Mouse (Mus musculus): Measurements from ENCODE around the gene Igsf11.
A peak's percentile ranks its signal among the peaks of the same experiment; 100 is the strongest.

The Igsf11 gene

DNA sequence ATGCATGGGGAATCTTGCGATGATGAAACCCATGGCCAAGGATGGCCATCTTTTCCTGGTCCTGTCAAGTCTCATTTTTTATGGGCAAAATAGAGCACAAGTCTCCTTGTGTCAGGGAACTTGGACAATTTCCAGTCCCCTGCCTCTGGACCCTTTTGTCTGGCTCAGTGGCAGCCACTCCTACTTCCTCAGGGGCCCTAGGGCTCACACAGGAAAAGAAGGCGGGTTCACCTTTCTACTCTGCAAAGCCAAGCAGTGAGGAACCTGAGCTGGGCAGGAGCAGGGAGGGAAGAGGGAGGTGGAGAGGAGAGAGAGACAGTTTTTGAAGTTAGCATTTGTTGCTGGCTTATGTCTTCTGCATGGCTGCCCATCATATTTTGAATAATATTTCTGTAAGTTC is 93.9 kb downstream of the Igsf11 start:
- no peak for DNase-seq

DNA sequence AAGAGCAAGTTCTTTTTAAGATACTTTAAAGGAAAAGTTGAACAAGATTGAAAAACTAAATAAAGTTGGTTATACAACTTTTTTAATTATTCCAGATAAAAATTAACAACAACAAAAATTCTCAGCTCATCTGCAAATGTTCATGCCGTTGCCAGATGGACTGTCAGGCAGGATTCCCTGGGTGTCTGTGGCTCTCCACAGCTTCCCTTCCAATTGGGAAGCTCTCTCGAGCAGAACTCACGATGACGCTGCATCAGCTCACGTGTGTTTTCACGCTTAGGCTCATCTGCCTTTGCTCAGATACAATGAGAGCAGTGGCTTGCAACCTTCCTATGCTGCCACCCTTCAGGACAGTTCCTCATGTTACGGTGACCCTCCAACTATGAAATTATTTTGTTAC is 101.2 kb downstream of the Igsf11 start:
- DNase-seq: no peak

DNA sequence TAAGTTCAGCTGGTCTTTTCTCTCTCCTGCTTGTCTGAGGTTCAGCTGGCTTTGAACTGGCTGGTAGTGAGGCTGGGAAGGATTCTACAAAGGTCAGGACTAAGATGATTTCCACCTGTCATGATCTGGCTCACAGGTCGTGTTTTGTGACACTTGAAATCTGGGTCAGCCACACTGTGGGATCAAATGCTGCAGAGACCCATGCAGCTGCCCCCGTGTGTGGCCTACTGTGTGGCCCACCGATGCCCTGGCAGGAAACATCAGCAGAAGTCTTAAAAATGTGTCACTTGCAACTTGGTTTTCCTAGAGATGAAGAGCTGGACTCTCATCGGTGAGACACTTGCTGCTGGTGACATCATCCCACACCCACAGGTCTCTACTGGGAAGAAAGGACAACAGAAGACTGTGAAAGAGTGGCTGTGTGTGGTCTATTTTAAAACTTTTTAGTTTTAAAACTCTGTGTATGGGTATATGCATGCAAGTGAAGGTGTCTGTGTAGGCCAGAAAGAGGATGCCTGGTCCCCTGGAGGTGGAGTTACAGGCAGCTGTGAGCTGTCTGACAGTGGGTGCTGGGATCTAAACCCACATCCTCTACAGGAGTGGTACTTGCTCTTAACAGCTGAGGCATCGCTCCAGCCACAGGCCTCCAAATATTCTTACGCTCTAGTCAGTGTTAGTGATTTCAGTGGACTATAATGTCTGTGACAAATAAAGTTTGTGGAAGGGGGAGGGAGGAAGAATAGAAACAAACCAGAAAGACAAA is 106.2 kb downstream of the Igsf11 start:
- no peak for DNase-seq

DNA sequence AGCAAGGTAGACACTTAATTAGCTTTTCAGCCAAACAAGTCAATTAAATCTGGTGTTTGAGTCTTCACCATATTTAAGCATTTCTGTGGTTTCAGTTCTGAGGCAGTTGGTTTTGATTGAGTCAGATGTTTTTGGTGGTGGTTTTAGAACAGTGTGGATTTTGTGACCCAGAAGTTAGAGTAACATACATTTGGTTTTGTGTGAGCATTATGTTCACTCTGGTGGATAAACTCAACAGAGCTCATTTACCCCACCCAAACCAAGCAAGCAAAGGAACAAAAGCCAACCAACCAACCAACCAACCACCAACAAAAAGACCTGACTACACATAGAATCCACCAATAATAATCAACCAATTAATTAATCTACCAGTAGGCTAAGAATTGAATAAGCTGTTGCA is 106.8 kb downstream of the Igsf11 start:
- no peak for DNase-seq

DNA sequence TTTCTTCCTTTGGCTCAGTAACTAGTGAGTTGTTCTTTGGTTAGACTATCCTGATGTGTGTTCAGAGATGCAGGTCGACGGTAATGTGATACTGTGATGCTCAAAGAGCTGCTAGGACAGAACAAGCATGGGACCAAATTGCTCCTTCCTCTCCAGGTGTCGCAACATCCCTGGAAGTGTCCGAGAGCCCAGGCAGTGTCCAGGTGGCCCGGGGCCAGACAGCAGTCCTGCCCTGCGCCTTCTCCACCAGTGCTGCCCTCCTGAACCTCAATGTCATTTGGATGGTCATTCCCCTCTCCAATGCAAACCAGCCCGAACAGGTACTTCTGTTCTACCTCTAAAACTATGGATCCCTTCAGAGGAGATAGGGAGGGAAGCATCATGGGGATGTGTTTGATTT is 114.5 kb downstream of the Igsf11 start:
- DNase-seq: no peak

DNA sequence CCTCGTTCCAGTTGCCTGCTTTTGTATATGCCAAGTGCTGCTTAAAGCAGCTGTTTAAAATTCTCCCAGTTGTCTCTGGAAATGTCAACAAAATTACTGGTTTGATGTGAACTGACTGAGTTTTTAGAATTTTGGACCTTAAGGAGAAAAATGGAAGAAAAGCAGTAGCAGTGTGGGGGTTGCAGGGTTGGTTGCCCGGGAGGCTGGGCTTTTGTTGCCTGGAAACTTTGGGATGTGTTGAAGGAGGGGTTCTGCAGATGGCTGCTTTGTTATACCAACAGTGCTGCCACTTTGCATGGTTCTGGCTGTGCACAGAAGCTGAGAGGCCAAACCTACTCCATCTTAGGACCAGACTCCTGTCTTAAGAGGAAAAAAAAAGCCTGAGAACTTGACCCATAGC is 127.0 kb downstream of the Igsf11 start:
- DNase-seq: no peak

DNA sequence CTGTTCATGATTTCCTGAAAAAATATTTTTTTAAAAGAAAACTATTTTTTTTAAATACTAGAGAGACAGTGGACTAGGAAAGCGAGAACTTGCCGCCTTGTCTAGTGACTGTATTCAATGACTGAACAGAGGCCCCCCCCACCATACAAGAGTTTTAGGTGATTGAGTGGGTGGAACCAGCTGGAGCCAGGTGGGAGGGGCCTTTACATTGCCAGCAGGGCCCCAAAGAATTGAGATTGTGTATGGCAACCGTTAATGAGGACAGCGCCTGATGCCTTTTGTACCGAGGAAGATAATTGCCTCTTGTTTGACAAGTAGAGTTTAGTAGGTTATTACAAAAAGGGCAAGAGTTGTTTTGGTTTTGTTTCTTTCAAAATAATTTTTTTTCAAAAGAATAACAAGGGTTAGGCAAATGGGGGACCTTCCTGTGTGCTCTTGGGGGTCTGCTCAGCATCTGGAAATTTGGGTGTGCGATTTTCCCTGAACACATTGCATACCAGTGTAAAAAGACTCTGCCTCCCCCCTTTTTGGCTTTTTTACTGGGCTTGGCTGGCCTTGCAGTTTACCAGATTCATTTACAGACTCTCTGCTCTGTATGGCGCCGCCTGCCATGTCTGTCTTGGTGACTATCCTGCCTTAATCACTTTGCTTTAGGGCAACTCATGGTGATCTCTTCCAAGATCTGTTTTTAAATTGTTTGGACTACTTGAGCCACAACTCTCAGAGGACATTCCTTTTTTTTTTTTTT is 133.7 kb downstream of the Igsf11 start:
- no peak for DNase-seq

DNA sequence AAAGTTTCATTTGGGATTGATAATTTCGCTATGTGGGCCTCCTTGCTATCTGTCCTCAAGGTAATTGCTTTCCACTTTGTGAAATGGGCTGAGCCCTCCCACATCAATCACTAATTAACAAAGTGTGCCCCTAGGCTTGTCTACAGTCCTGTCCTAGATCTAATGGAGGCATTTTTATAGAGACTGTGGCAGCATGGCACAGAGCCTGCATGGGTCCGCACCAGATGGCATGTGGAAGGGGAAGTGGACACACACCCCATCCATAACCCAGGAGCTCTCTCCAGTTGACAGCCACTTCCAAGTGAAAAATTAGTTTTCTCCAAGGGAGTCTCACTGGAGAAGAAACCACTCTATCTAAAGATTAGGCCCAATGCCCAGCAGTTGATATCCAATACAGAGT is 138.9 kb downstream of the Igsf11 start:
- peak; percentile 14 for DNase-seq

DNA sequence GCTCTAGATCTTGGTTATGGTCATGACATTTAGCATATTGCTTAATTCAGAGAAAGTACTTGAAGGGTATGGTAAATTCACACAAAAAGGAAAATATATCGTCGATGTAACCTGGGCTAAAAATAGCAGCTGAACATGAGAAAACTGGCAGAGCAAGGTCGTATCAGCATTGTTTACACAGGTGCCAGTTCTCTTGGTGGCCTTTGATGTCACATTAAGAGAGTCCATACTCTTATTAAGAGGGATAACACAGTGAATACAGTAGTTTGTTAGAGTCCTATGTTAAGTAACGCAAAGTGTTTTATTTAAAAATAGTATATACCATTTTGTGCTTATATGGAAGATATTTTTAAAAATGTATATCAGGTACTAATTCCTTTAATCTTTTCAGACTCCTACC is 144.8 kb downstream of the Igsf11 start:
- no peak for DNase-seq

DNA sequence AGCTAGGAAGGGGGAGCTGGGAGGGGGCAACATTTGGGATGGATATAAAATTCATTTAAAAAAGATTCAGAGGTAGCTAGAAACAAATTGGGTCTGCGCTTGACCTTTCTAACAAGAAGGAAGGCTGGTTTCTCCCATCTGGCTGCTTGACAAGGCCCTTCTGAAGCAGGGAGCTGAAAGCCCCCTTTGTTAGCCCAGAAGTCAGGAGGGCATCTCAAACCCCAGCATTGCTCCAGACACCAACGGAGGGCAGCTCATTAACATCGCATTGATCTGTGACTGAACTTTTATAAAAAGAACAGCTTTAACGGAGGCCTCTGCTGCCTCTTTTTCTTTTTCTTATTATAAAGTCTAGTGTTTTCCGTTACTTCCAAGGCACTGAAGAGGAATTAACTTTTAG is 151.9 kb downstream of the Igsf11 start:
- no peak for DNase-seq

DNA sequence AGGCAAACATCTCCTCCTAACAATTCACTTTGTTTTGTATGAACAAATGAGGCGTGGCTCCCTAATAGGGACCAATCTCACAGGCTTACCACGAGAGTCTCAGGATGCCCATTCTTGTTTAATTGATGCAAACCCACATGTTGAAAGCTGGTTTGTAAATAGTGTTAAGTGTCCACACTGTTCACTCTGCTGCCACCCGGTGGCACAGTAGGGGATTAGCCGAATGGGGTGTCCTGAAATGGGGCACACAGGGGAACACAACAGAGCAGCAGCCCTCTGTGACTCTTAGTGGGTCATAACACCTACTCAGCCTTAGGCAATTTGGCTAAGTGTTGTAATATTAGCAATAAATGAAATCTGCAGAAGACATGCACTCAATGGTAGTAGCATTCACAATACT is 156.4 kb downstream of the Igsf11 start:
- DNase-seq: peak; percentile 10

DNA sequence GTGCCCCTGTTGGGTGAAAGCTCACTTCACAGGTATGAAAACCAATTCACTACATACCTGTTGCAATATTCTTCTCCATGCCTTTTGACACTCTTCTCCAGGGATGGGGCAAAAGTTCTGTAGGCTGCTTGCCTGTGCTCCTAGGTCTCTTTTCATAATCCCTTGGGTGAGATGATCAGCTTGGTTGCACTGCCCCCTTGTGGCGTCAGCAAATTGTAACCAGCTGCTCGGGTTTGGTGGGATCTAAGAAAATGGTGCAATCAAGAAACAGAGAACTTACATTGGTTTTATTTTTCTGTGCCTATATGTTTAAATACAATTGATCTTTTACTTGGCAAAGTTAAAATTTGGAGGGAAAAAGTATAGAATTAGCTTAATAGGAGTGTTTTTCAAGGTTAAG is 160.5 kb downstream of the Igsf11 start:
- peak; percentile 21 for DNase-seq

DNA sequence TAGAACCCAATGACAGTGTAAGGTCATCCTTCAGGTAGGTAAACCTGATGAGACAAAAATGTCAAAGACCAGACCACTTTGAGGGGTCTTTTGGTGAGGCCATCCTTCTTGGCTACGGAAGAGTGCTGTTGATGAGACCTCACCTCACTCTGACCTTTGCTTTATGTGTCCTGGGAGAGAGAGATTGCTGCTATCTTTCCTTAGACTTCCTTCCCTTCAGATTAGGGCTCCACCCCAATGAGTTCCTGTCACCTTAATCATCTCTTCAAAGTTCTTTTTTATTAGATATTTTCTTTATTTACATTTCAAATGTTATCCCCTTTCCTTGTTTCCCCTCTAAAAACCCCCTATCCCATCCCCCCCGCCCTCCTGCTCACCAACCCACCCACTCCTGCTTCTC is 161.3 kb downstream of the Igsf11 start:
- no peak for DNase-seq

DNA sequence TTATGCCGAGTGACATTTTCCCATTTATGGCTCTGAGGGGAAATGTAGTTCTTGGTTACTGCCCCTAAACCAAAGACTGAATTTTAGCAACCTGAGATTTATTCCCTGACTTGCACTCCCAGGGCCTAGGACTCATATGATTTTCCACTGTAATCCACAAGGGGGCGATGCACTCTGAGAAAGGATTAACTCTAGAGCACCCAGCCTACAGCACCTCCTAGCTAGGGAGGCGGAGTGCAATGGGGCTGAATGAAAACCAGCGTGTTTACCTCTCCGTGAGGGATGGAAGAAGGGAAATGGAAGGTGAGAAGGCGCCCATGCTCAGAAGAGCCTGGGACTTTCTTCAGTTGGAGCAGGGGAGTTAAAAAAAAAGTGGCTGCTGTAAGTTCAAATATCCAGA is 163.6 kb downstream of the Igsf11 start:
- DNase-seq: no peak

DNA sequence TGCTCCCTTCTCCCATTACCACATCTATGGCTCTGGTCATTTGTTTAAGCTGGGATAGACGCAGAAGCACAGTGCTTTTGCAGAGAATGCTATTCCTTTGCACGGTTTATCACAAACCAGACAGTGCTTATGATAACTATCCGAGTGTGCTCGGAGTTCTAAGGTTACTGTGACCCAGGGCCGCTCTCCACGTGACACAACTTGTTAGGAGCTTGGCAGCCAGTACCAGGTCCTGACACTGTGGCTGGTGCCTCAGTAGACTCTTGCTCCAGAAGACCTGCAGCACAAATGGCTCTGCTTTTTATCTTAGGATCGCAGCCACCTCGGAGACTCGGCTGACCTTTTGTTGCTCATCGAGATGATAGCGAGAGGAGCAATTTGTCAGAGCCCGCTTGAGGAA is 164.5 kb downstream of the Igsf11 start:
- DNase-seq: no peak

DNA sequence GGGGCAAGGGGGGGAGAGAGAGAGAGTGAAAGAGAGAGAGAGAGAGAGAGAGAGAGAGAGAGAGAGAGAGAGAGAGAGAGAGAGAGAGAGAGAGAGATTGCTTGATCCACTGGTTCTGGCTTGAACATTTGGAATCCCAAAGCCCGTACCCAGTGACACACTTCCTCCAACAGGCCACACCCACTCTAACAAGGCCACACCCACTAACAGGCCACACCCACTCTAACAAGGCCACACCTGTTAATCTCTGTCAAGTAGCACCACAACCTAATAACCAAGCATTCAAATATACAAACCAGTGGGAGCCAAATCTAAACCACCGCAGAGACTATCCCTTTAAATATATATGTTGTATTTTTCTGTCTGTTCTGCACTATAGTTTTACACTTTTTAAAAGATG is 166.4 kb downstream of the Igsf11 start:
- DNase-seq: no peak

DNA sequence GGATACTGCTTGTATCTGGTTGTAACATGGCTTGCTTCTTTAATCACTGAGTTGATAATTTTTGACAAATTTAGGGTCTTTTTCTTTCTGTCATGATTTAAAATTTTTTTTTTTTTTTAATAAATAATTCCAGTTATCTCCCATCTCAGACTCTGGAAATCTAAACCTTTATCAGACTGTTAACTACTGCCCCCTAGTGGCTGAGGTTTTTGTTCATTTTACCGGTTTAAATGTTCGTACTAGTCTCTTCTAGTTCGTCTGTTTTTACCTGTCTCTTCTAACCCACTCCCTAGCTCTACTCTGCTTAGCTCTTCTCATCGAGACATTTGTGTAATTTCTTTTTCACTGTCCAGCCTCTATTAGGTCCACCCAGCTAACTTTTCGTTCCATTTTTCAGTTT is 170.1 kb downstream of the Igsf11 start:
- no peak for DNase-seq

DNA sequence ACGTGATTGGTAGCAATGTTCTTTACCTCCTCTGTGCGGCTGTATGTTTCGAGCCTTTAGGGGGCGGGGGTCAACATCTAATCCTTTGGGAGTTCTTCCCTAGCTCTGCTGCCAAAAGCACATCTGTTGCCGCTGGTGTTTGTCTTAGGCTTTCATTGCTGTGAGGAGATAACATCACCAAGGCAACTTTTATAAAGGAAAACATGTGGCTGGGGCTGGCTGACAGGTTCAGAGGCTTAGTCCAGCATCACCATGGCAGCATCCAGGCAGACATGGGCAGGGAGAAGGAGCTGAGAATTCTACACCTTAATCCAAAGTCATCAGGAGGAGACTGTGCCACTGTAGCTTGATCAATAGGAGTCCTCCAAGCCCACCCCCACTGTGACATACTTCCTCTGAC is 173.1 kb downstream of the Igsf11 start:
- DNase-seq: no peak

DNA sequence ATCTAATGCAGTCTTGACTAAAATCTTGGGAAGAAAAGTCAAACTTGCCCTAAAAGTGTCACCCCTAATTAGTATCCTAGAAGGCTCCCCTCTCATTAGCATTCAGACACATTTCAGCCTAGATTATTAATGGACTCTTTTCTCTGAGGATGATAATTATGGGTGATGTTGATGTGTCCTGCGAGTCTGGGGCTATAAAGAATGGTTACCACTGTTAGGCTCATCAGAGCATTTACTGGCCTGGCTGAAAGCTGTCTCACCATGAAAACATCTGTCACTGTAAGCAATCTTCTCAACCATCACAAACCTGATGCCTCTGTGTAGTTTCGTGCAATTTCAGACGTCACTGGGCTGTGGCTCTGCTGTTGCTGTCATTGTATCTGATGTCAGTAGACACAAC is 179.0 kb downstream of the Igsf11 start:
- DNase-seq: no peak
